Mouse (Mus musculus): ENCODE measurements around the gene Lrrc66.

Gene Lrrc66

GRCm38 (mm10) chr5:73564038-73564437, 68.3 kb downstream of the Lrrc66 start:
- DNase-seq (ENCODE audit: low read depth in 1 of 2, low spot score in 2 of 2) = no peak

DNA sequence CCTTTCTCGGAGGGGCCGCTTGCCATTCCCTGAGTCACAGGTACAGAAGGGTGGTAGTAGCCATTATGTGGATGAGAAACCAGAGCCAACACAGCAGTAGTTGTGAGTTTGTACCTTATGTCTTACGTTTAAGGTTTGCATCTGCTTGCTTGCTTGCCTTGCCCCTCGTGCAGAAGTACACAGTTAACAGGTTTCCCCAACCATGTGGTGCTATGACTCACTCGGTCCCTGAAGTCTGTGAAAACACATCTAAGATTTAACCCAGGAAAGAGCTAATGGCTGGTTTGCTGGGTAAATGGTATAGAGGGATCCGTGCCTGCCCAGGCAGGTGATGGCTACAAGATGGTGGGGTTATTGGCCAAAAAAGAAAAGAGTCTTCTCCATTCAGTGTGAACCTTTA, 73.6 kb downstream of the Lrrc66 start:
- no peak for DNase-seq (ENCODE audit: low read depth in 1 of 2, low spot score in 2 of 2)

GRCm38 (mm10) chr5:73556733-73557425, 75.4 kb downstream of the Lrrc66 start:
- DNase-seq (ENCODE audit: low read depth in 1 of 2, low spot score in 2 of 2) = no peak

Measured in monocyte, adult 2 months (primary cell).